Mouse (Mus musculus): ENCODE results near the gene B9d2. TPM values are rescaled to one million over a fixed set of nuclear protein-coding genes. Genes with fewer than 3 reads are reported as not detected.

B9d2 gene
- total RNA-seq (2021) = 10 to 100 TPM; 34.5 to 36.3 TPM

- intact Hi-C loops (cut with DNase I) = no loop called here
- DNase-seq (ENCODE audit: extremely low spot score in 1 of 2, low spot score in 2 of 2) = peak; percentile 89 to 97
These were observed at the start of gene B9d2 for GRCm38 (mm10) chr7:25680514-25681258. Gene B9d2 (plus strand): TSS chr7:25680780.

- no peak for DNase-seq (ENCODE audit: extremely low spot score in 1 of 2, low spot score in 2 of 2)
- intact Hi-C loops (cut with DNase I) = no loop called here
These were observed 47.9 kb upstream of the B9d2 start for GRCm38 (mm10) chr7:25632679-25633078.

GRCm38 (mm10) chr7:25636373-25636772 lies 44.2 kb upstream of the B9d2 start:
- DNase-seq (ENCODE audit: extremely low spot score in 1 of 2, low spot score in 2 of 2) = no peak
- intact Hi-C loops (cut with DNase I) = no loop called here

GRCm38 (mm10) chr7:25637099-25637498 lies 43.5 kb upstream of the B9d2 start:
- intact Hi-C loops (cut with DNase I) = no loop called here
- no peak for DNase-seq (ENCODE audit: extremely low spot score in 1 of 2, low spot score in 2 of 2)

GRCm38 (mm10) chr7:25639754-25640153 lies 40.8 kb upstream of the B9d2 start:
- intact Hi-C loops (cut with DNase I) = no loop called here
- DNase-seq (ENCODE audit: extremely low spot score in 1 of 2, low spot score in 2 of 2) = no peak

GRCm38 (mm10) chr7:25644136-25644535 lies 36.4 kb upstream of the B9d2 start:
- intact Hi-C loops (cut with DNase I) = no loop called here
- DNase-seq (ENCODE audit: extremely low spot score in 1 of 2, low spot score in 2 of 2) = no peak

GRCm38 (mm10) chr7:25644631-25645030 lies 35.9 kb upstream of the B9d2 start:
- DNase-seq (ENCODE audit: extremely low spot score in 1 of 2, low spot score in 2 of 2) = no peak
- intact Hi-C loops (cut with DNase I) = no loop called here

- intact Hi-C loops (cut with DNase I) = no loop called here
- DNase-seq (ENCODE audit: extremely low spot score in 1 of 2, low spot score in 2 of 2) = no peak
These were observed 35.5 kb upstream of the B9d2 start for GRCm38 (mm10) chr7:25645074-25645473.

- intact Hi-C loops (cut with DNase I) = no loop called here
- no peak for DNase-seq (ENCODE audit: extremely low spot score in 1 of 2, low spot score in 2 of 2)
These were observed 32.9 kb upstream of the B9d2 start for GRCm38 (mm10) chr7:25647574-25648123.

- no peak for DNase-seq (ENCODE audit: extremely low spot score in 1 of 2, low spot score in 2 of 2)
- intact Hi-C loops (cut with DNase I) = no loop called here
These were observed 30.7 kb upstream of the B9d2 start for GRCm38 (mm10) chr7:25649839-25650238.

GRCm38 (mm10) chr7:25651281-25651680 lies 29.3 kb upstream of the B9d2 start:
- no peak for DNase-seq (ENCODE audit: extremely low spot score in 1 of 2, low spot score in 2 of 2)

GRCm38 (mm10) chr7:25652244-25652759 lies 28.3 kb upstream of the B9d2 start:
- no peak for DNase-seq (ENCODE audit: extremely low spot score in 1 of 2, low spot score in 2 of 2)
- intact Hi-C loops (cut with DNase I) = no loop called here

More at GRCm38 (mm10) chr7:25651281-25651680, 29.3 kb upstream of the B9d2 start:
- intact Hi-C loops (cut with DNase I) = no loop called here

- no peak for DNase-seq (ENCODE audit: extremely low spot score in 1 of 2, low spot score in 2 of 2)
- intact Hi-C loops (cut with DNase I) = no loop called here
These were observed 24.8 kb upstream of the B9d2 start for GRCm38 (mm10) chr7:25655601-25656428.

- no peak for DNase-seq (ENCODE audit: extremely low spot score in 1 of 2, low spot score in 2 of 2)
- intact Hi-C loops (cut with DNase I) = no loop called here
These were observed 22.8 kb upstream of the B9d2 start for GRCm38 (mm10) chr7:25657785-25658184.

GRCm38 (mm10) chr7:25658657-25659472 lies 21.7 kb upstream of the B9d2 start, which contains the start of the genes Bckdha and Exosc5:
Gene Bckdha (minus strand): TSS chr7:25658981.
Gene Exosc5 (plus strand): TSS chr7:25659164.
- intact Hi-C loops (cut with DNase I) = no loop called here

GRCm38 (mm10) chr7:25666381-25666780 lies 14.2 kb upstream of the B9d2 start:
- intact Hi-C loops (cut with DNase I) = no loop called here
- DNase-seq (ENCODE audit: extremely low spot score in 1 of 2, low spot score in 2 of 2) = no peak

More at GRCm38 (mm10) chr7:25658657-25659472, 21.7 kb upstream of the B9d2 start, which contains the start of the genes Bckdha and Exosc5:
- peak; percentile 100 for DNase-seq (ENCODE audit: extremely low spot score in 1 of 2, low spot score in 2 of 2)

- DNase-seq (ENCODE audit: extremely low spot score in 1 of 2, low spot score in 2 of 2) = no peak
- intact Hi-C loops (cut with DNase I) = no loop called here
These were observed 11.4 kb upstream of the B9d2 start for GRCm38 (mm10) chr7:25669158-25669557.

- no peak for DNase-seq (ENCODE audit: extremely low spot score in 1 of 2, low spot score in 2 of 2)
- intact Hi-C loops (cut with DNase I) = no loop called here
These were observed 10.9 kb upstream of the B9d2 start for GRCm38 (mm10) chr7:25669631-25670030.

- DNase-seq (ENCODE audit: extremely low spot score in 1 of 2, low spot score in 2 of 2) = no peak
- intact Hi-C loops (cut with DNase I) = no loop called here
These were observed 10.5 kb upstream of the B9d2 start for GRCm38 (mm10) chr7:25670096-25670495.

Measured in left cerebral cortex, postnatal 10 days (tissue).